Mouse (Mus musculus): ENCODE data around the gene Gpbp1l1. TPM values are rescaled to one million over a fixed set of nuclear protein-coding genes. Genes with fewer than 3 reads are reported as not detected.

Gene Gpbp1l1
- polyA plus RNA-seq, 1 experiment from 2014 or later: 12.8 TPM

DNA sequence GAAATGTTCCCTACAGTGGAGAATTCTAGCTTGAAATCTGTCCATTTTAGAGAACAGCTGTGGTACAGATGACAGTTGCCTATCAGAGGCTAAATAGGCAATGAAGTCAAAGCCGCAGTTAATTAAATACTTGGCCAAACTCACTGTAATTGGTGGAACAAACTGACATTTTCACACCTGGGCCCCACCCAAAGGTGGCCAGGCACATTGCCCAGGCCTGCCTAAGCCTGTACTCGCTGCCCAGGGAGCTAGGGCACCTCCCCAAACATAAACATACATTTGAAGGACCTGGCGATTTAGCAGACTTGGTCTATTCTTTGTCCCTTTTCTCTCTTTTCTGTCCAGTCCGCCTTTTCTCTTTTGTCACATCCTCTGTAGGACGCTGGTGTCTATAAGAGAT is 38.9 kb downstream of the Gpbp1l1 start, which contains the start of gene Ccdc17:
Gene Ccdc17 (plus strand): TSS at position 276 of the 400 bp plus-strand sequence.
- no peaks in the 10 kb centered on the region for H3K27me3 ChIP-seq
- H3K4me3 ChIP-seq (replicated peaks): peak within 1 kb of the TSS; percentile 73
- no peaks in the 10 kb centered on the region for H3K9me3 ChIP-seq (replicated peaks)
- peak within 1 kb of the TSS; percentile 76 for H3K27ac ChIP-seq
- H3K9ac ChIP-seq: peak within 1 kb of the TSS; percentile 81
- peaks cover 46% of the 10 kb centered on the region for H3K36me3 ChIP-seq
- peaks cover 29% of the 10 kb centered on the region for H3K4me1 ChIP-seq (replicated peaks)
- WGBS (ENCODE audit: insufficient replicate concordance): 42% methylated on average over 5 of the region's 5 CpGs
- ATAC-seq (ENCODE audit: low read depth) (no peak), DNase-seq (no peak)
- H3K4me2 ChIP-seq: peak within 1 kb of the TSS; percentile 94

DNA sequence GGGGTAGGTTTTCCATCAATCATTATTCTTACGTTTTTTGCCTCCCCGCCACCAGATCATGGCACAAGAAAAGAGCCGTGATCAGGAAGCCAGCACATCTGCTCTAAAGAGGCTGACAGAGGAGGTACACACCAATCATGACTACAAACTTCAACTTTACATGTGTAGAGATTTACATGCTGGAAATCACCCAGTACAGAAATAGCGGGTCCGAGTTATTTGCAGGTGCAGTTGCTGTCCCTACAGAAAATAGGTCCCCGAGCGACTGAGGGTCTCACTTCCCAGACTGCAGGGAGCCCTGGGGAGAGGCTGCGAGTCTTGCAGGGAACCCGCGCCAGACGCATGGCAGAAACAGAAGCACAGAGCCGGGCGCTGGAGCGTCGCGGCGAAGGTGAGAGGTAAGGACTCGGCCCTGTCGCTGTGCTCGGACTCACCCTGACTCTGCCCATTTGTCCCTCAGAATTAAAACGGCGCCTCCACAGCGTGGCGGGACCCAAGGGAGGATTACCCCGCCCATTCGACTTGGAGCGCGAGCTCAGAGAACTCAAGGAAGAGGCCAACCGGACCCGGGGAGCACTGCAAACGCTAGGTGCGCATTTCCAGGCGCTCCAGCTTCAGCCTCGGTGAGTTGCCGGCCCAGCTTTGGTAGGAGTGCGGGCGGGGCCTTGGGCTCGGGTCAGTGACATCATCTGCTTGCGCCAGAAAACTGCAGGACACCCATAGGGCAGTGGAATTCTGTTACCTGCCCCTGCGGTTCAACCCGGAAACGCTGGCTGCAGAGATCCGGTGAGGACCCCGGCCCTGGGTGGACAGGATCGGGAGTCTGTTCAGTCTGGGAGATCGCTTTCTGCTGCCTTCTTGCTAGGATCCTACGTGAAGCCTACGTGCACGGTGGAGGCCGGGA is 39.8 kb downstream of the Gpbp1l1 start:
- ATAC-seq (ENCODE audit: low read depth) (peak; percentile 95), DNase-seq (peak; percentile 85)
- no peaks in the 10 kb centered on the region for H3K9me3 ChIP-seq (replicated peaks)
- H3K27ac ChIP-seq: peak overlapping the region; percentile 76
- H3K4me3 ChIP-seq (replicated peaks): peak overlapping the region; percentile 73
- no peaks in the 10 kb centered on the region for H3K27me3 ChIP-seq
- H3K4me1 ChIP-seq (replicated peaks): peaks cover 26% of the 10 kb centered on the region
- under 1% methylated on average over 50 of the region's 50 CpGs for WGBS (ENCODE audit: insufficient replicate concordance)
- H3K4me2 ChIP-seq: peak overlapping the region; percentile 94
- peaks cover 46% of the 10 kb centered on the region for H3K36me3 ChIP-seq
- H3K9ac ChIP-seq: peak overlapping the region; percentile 81

DNA sequence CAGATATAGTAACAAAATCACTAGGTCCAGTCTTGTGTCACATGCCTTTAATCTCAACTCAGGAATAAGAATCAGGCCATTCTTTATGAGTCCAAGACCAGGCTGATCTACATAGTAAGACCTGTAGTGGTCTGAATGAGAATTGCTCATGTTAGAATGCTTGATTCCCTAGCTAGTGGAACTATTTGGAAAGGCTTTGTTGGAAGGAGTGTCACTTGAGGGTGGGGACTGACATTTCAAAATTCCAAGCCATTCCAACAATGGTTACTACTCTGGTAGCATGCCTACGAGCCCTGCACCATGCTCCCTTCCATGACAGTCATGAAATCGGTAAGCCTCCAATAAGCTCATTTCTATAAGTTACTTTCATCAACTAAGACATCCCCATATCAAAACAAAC is 55.2 kb downstream of the Gpbp1l1 start:
- H3K9me3 ChIP-seq (replicated peaks): no peaks in the 10 kb centered on the region
- no peaks in the 10 kb centered on the region for H3K4me1 ChIP-seq (replicated peaks)
- no peak overlapping the region for H3K4me2 ChIP-seq
- H3K27me3 ChIP-seq: no peaks in the 10 kb centered on the region
- DNase-seq (no peak), ATAC-seq (ENCODE audit: low read depth) (no peak)
- H3K4me3 ChIP-seq (replicated peaks): no peak overlapping the region
- WGBS (ENCODE audit: insufficient replicate concordance): 86% methylated on average over 2 of the region's 2 CpGs
- H3K27ac ChIP-seq: no peak overlapping the region
- peaks cover 78% of the 10 kb centered on the region for H3K36me3 ChIP-seq
- no peak overlapping the region for H3K9ac ChIP-seq

DNA sequence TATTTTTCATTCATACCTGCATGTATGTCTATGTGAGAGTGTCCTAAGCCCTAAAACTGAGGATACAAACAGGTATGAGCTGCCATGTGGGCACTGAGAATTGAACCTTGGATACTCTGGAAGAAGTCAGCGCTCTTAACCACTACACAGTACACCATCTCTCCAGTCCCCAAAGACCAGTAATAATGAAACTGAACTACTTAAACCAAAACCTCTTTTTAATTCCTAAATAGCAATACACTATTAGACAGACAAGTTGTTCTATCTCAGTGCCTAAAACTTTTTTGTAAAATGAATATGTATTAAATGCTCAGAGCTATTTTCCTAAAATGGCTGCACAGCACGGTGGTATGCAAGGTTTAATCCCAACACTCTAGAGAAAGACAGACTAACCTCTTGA is 57.8 kb downstream of the Gpbp1l1 start:
- Histone ChIP-seq H3K4me2 (no peak overlapping the region), H3K36me3 (peaks cover 78% of the 10 kb centered on the region), H3K9me3 (replicated peaks) (no peaks in the 10 kb centered on the region), H3K4me3 (replicated peaks) (no peak overlapping the region), H3K4me1 (replicated peaks) (no peaks in the 10 kb centered on the region), H3K9ac (no peak overlapping the region), H3K27me3 (no peaks in the 10 kb centered on the region), H3K27ac (no peak overlapping the region)
- ATAC-seq (ENCODE audit: low read depth) (no peak), DNase-seq (no peak)
- WGBS (ENCODE audit: insufficient replicate concordance): 88% methylated on average over 2 of the region's 2 CpGs

DNA sequence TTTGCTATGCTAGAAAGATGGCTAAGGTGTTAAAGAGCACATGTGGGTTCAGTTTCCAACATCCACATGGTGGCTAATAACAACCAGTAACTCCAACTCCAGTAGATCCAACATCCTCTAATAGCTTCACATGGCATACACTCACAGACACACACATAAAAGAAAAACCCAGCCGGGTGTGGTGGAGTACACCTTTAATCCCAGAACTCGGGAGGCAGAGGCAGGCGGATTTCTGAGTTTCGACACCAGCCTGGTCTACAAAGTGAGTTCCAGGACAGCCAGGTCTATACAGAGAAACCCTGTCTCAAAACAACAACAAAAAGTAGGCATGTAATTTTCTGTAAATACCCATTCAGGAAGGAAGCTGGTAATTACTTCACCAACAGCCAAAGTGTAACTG is 67.4 kb downstream of the Gpbp1l1 start:
- peak overlapping the region; percentile 88 for H3K4me2 ChIP-seq
- whole genome bisulfite sequencing (ENCODE audit: insufficient replicate concordance): 80% methylated on average over 4 of the region's 4 CpGs
- peak overlapping the region; percentile 96; the same call in 1 of the 2 replicates for H3K4me3 ChIP-seq (replicated peaks)

DNA sequence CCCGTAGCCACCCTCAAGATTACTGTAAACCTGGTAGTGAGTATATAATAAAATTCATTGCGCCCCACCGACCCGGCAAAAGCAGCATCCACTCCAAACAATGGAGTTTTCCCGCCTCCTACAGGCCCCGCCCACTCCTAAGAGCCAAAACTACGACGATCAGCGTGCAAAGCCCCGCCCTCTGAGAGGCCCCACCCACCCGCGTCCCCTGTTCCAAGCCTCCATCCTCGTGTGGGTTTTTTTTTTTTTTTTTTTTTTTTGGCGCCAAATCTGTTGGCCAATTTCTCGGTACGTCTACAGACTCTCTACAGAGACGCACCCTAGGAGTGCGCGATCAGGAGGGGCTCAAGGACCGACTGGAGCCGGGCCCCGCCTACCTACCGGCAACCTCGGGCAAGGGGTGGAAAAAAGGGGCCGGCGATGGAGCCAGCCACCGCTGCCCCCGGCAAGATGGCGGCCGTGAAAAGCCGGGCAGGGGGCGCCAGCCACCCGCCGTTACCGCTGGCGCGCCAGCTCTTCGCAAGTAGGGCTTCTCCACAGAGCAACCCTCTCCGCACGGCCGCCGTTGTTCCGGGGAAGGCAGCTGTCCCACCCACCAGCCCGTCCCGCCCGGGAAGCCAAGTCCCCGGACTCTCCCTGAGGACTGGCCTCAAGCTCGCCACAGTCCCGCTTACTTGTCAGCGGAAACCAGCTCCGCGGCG is 69.3 kb downstream of the Gpbp1l1 start:
- ATAC-seq (ENCODE audit: low read depth) (peak; percentile 76), DNase-seq (peak; percentile 79)
- peaks cover 25% of the 10 kb centered on the region for H3K4me1 ChIP-seq (replicated peaks)
- no peaks in the 10 kb centered on the region for H3K9me3 ChIP-seq (replicated peaks)
- H3K36me3 ChIP-seq: peaks cover 21% of the 10 kb centered on the region
- WGBS (ENCODE audit: insufficient replicate concordance): under 1% methylated on average over 52 of the region's 53 CpGs
- peak overlapping the region; percentile 88 for H3K4me2 ChIP-seq
- peak overlapping the region; percentile 90 for H3K9ac ChIP-seq
- H3K27me3 ChIP-seq: no peaks in the 10 kb centered on the region
- H3K27ac ChIP-seq: peak overlapping the region; percentile 94
- peak overlapping the region; percentile 96 for H3K4me3 ChIP-seq (replicated peaks)

More for the DNA sequence above, 67.4 kb downstream of the Gpbp1l1 start:
- Histone ChIP-seq H3K27me3 (no peaks in the 10 kb centered on the region), H3K36me3 (peaks cover 39% of the 10 kb centered on the region), H3K9me3 (replicated peaks) (no peaks in the 10 kb centered on the region), H3K27ac (no peak overlapping the region), H3K9ac (no peak overlapping the region; the same call in 1 of the 2 replicates), H3K4me1 (replicated peaks) (peaks cover 25% of the 10 kb centered on the region)
- DNase-seq (no peak), ATAC-seq (ENCODE audit: low read depth) (no peak)

DNA sequence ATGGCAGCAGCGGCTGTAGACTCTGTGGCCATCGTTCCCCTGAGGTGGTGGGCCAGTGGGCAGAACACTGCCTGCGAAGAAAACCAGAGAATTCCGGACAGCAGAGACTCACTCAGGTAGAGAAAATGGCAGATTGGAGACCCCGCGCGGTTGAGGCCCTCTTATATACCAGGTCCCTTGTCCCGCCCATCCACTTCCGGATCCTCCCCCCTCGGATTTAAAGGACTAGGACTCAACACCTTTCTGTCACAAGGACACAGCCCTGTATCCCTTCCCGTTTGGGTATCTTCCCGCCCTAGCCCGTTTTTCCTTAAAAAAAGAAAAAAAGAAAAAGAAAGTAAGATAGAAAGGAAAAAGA is 69.9 kb downstream of the Gpbp1l1 start:
- Histone ChIP-seq H3K4me2 (peak overlapping the region; percentile 88), H3K27ac (peak overlapping the region; percentile 94), H3K9ac (peak overlapping the region; percentile 90), H3K36me3 (peaks cover 17% of the 10 kb centered on the region), H3K27me3 (no peaks in the 10 kb centered on the region), H3K4me3 (replicated peaks) (peak overlapping the region; percentile 96), H3K4me1 (replicated peaks) (peaks cover 25% of the 10 kb centered on the region), H3K9me3 (replicated peaks) (no peaks in the 10 kb centered on the region)
- peak; percentile 82 for ATAC-seq (ENCODE audit: low read depth)
- DNase-seq: peak; percentile 86
- under 1% methylated on average over 13 of the region's 13 CpGs for WGBS (ENCODE audit: insufficient replicate concordance)

DNA sequence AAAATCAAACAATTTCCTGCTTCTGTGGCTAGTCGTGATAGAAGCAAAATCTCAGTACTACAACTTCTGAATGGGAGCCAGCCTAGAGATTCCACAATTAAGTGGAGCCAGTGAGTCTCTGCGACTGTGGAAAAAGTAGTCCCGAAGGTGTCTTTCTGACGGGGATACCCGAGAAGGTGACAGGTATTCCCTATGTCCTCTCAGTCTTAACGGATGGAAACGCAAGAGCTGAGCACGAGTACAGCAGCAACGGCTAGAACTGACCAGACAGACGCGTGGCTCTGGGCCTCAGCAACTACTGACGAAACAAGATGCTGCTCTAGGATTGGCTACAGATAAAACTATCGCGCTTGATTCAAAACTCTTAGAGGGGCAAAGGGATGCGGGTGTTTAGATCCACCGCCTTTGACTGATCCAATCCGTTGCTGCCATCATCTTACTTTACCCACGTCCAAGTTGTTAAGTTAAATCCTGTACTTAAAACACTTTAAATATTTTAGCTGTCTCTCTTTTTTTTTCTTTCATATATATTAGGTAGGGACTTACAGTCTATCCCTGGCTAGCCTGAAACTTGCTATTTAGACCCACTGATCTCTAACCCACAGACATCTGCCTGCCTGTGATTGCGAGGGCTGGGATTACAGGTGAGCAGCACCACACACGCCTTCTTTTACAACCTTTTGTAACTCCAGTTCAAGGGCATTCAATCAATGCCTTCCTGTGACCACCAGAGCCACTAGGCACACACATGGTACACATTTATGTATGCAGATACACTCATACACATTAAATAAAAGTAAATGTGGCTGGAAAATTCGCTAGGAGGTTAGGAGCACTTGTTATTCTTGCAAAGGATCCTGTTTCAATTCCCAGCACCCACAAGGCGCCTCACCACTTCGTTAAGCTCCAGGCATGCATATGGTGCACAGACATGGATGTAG is 70.5 kb downstream of the Gpbp1l1 start, which contains the start of gene Nasp:
Gene Nasp (minus strand): TSS at position 220 of the 941 bp plus-strand sequence.
- Histone ChIP-seq H3K27me3 (no peaks in the 10 kb centered on the region), H3K36me3 (peaks cover 13% of the 10 kb centered on the region), H3K9me3 (replicated peaks) (no peaks in the 10 kb centered on the region), H3K27ac (peak within 1 kb of the TSS; percentile 94), H3K4me3 (replicated peaks) (peak within 1 kb of the TSS; percentile 96), H3K4me1 (replicated peaks) (peaks cover 25% of the 10 kb centered on the region), H3K4me2 (peak within 1 kb of the TSS; percentile 88), H3K9ac (peak within 1 kb of the TSS; percentile 90)
- 7% methylated on average over 23 of the region's 23 CpGs for WGBS (ENCODE audit: insufficient replicate concordance)
- DNase-seq (peak; percentile 71), ATAC-seq (ENCODE audit: low read depth) (peak; percentile 78)

DNA sequence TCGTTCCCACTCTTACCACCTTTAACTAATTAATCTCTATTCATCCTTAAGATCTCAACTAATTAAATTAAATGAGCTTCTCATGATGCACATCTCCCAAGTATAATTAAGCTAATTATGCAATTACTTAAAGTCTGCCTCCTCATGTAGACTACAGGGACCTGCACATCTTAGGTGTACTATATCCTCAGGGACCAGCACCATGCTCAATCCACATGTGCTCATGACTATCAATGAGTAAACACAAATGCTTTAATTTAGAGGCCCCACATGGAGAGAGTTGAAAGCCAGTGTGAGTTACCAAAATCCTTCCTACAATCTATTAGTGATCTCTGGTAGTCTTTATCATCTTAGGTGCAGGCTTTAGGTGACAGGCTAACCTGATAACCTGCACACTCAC is 77.7 kb downstream of the Gpbp1l1 start:
- H3K9ac ChIP-seq: no peak overlapping the region
- whole genome bisulfite sequencing (ENCODE audit: insufficient replicate concordance): 80% methylated on average over 1 of the region's 1 CpGs
- H3K4me1 ChIP-seq (replicated peaks): no peaks in the 10 kb centered on the region
- no peaks in the 10 kb centered on the region for H3K27me3 ChIP-seq
- ATAC-seq (ENCODE audit: low read depth) (no peak), DNase-seq (no peak)
- no peak overlapping the region for H3K27ac ChIP-seq
- H3K4me3 ChIP-seq (replicated peaks): no peak overlapping the region
- no peak overlapping the region for H3K4me2 ChIP-seq
- H3K9me3 ChIP-seq (replicated peaks): no peaks in the 10 kb centered on the region
- peaks cover 56% of the 10 kb centered on the region for H3K36me3 ChIP-seq

DNA sequence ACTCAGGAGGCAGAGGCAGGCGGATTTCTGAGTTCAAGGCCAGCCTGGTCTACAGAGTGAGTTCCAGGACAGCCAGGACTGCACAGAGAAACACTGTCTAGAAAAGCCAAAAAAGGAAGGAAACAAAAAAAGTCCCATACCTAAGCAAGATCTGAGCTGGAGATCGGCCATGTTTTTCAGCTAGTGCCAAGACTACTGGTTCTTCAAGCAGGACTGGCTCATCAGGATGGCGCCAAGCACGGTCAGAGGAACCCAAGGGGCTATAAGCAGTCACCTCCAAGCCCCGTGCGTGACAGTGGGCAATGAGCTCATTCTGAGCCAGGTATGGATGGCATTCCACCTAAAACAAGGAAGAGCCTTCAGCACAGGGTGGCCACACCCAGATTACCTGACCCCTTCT is 81.4 kb downstream of the Gpbp1l1 start:
- Histone ChIP-seq H3K27me3 (no peaks in the 10 kb centered on the region), H3K4me2 (no peak overlapping the region), H3K36me3 (peaks cover 90% of the 10 kb centered on the region), H3K9me3 (replicated peaks) (no peaks in the 10 kb centered on the region), H3K27ac (no peak overlapping the region), H3K4me1 (replicated peaks) (no peaks in the 10 kb centered on the region), H3K4me3 (replicated peaks) (no peak overlapping the region), H3K9ac (no peak overlapping the region)
- WGBS (ENCODE audit: insufficient replicate concordance): 83% methylated on average over 6 of the region's 6 CpGs
- ATAC-seq (ENCODE audit: low read depth): no peak
- DNase-seq: no peak

Measured in liver, embryonic 13.5 days (tissue).